Mouse (Mus musculus) hindbrain, embryonic 12.5 days (tissue): ENCODE results near the gene Rnf141. TPM values are rescaled to one million over a fixed set of nuclear protein-coding genes. Genes with fewer than 3 reads are reported as not detected.

ENCODE experiments used
- ATAC-seq: fragments of 200-750 bp; cut with Nextera tagmentation; 2 replicates; pipeline ENCODE4 v1.8.0; 2017; ENCODE audit warnings: moderate TSS enrichment; ENCODE audit not compliant: low FRiP score
- H3K27ac ChIP-seq: fragments of 300-500 bp; sonication (generic); 2 replicates; pipeline ENCODE4 v1.5.1; 2016; ENCODE audit warnings: mild to moderate bottlenecking
- H3K27me3 ChIP-seq: fragments of 300-500 bp; sonication (generic); 2 replicates; pipeline ENCODE4 v1.6.1; 2016; ENCODE audit warnings: mild to moderate bottlenecking
- H3K36me3 ChIP-seq: fragments of 300-500 bp; sonication (generic); 2 replicates; pipeline ENCODE4 v1.6.1; 2016; ENCODE audit warnings: mild to moderate bottlenecking
- H3K4me1 ChIP-seq: fragments of 300-500 bp; sonication (generic); 2 replicates; pipeline ENCODE4 v1.6.1; 2016
- H3K4me2 ChIP-seq: fragments of 300-500 bp; sonication (generic); replicated peaks from 2 replicates; pipeline ENCODE4 v1.6.1; 2016; ENCODE audit warnings: mild to moderate bottlenecking
- H3K4me3 ChIP-seq: fragments of 300-500 bp; sonication (generic); 2 replicates; pipeline ENCODE4 v1.5.1; 2016; ENCODE audit warnings: mild to moderate bottlenecking
- H3K9ac ChIP-seq: fragments of 300-500 bp; sonication (generic); 2 replicates; pipeline ENCODE4 v1.6.1; 2016; ENCODE audit warnings: mild to moderate bottlenecking, moderate library complexity
- H3K9me3 ChIP-seq: fragments of 300-500 bp; sonication (generic); replicated peaks from 2 replicates; pipeline ENCODE4 v1.6.1; 2016; ENCODE audit warnings: mild to moderate bottlenecking
- WGBS: fragments of 180-500 bp; shearing (Covaris S2); methylation state at CpG from one replicate; pipeline ENCODE4 v1.1.7; 2016; 5-methylcytosine and 5-hydroxymethylcytosine counted together
- polyA plus RNA-seq: library from polyadenylated mRNA; unstranded; fragments of >200 nt; fragmentation: Nextera tagmentation; extraction: Ambion mirVana; gene quantifications from 2 replicates; pipeline ENCODE4 v1.2.1, GENCODE M21; 2016

The Rnf141 gene
- polyA plus RNA-seq, 1 experiment from 2014 or later, result 25.7 TPM

DNA sequence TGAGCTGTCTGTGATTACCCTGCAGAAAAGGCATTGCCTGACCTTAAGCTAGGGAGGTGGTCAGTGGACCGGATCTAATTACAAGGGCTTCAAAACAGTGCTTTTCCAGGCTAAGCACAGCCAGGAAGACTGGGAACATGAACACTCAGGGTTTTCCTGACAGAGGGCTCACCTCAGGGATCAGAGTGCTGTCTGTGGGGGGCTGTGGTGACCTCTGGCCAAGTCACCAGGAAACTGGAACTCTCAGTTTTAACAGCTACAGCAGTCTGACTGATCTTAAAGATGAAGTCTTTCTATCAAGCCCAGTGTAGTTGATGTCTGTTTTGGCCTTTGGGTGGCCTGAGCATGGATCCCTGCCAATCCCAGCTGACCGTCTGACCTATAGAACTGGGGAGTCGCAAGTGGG lies 58.5 kb downstream of the Rnf141 start:
- Histone ChIP-seq H3K4me1 (peaks cover 5% of the 10 kb centered on the region; the same call in 1 of the 2 replicates), H3K9ac (no peak overlapping the region), H3K9me3 (no peaks in the 10 kb centered on the region), H3K36me3 (no peaks in the 10 kb centered on the region), H3K4me3 (no peak overlapping the region), H3K4me2 (no peak overlapping the region), H3K27ac (no peak overlapping the region), H3K27me3 (no peaks in the 10 kb centered on the region)
- ATAC-seq, result no peak
- 50% methylated on average over 3 of the region's 3 CpGs for WGBS

DNA sequence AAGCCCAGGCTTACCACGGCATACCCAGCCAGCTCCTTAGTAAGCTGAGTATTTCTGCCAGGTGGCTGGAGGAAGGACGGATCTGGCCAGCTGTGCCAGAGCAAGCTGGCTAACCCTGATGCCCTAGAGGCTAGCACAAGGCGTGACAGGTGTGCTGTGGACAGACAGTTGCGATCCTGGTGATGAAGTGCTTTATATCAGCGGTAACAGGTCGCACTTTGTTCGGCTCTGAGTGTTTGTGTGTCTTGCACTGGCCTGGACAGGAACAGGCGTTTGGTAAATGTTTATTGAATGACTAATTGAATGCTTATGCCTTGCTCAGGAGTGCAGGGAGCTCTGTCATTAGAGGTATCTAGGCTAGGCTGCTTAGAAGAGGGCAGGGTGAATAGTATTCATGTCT lies 59.3 kb downstream of the Rnf141 start:
- Histone ChIP-seq H3K27me3 (no peaks in the 10 kb centered on the region), H3K36me3 (no peaks in the 10 kb centered on the region), H3K4me3 (no peak overlapping the region), H3K27ac (no peak overlapping the region), H3K4me1 (peaks cover 5% of the 10 kb centered on the region; the same call in 1 of the 2 replicates), H3K9ac (no peak overlapping the region), H3K4me2 (no peak overlapping the region), H3K9me3 (no peaks in the 10 kb centered on the region)
- 75% methylated on average over 8 of the region's 8 CpGs for WGBS
- ATAC-seq, result no peak

DNA sequence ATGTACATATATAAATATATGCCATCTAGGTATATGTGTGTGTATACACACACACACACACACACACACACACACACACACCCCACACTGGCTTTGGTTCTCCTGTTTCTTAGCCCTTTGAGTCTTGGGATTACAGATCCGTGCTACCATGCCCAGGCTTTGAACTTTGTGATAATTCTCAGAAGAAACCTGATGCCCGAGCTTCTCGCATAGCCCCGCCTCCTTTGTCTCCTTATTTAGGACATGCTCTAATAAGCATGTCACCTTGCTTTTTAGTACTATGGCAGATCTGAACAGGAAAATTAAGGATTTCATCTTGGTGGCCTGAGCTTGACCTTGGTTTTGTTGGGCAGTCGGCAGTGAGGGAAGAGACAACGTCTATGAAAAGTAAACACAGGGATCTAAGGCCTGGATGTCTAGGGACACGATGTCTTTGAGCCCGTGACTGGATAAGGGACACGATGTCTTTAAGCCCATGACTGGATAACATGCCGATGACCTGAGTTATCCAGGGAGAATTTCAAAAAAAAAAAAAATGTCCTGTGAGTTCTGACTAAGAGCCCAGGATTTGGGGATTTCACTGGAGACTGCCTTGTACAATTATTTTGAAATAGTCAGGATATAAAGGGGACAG lies 61.3 kb downstream of the Rnf141 start:
- no peak overlapping the region for H3K9ac ChIP-seq
- no peak overlapping the region for H3K4me2 ChIP-seq
- H3K27me3 ChIP-seq, result no peaks in the 10 kb centered on the region
- no peaks in the 10 kb centered on the region for H3K36me3 ChIP-seq
- no peak for ATAC-seq
- 50% methylated on average over 10 of the region's 10 CpGs for WGBS
- peaks cover 5% of the 10 kb centered on the region; the same call in 1 of the 2 replicates for H3K4me1 ChIP-seq
- H3K27ac ChIP-seq, result no peak overlapping the region
- no peak overlapping the region for H3K4me3 ChIP-seq
- no peaks in the 10 kb centered on the region for H3K9me3 ChIP-seq

DNA sequence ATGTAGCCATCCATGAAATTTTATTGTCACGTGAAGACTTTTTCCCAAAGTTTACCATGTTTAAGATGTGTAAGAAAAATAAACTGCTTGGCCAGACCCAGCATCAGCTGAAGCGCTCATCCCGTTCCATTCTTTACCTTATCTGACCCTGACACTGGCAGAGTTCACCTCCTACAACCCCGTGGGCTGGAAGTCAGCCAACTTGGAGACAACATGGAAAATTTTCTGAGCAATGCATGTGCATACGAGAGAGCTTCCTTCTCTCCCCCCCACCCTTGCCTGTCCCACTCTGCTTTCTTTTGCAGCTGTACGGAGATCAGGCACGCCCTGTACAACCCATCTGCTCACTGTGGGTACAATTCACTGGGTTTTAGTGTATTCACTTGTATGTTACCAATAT lies 62.1 kb downstream of the Rnf141 start:
- 75% methylated on average over 7 of the region's 7 CpGs for WGBS
- Histone ChIP-seq H3K4me1 (peaks cover 10% of the 10 kb centered on the region), H3K27ac (no peak overlapping the region), H3K4me2 (no peak overlapping the region), H3K9me3 (no peaks in the 10 kb centered on the region), H3K9ac (no peak overlapping the region), H3K27me3 (no peaks in the 10 kb centered on the region), H3K4me3 (no peak overlapping the region), H3K36me3 (no peaks in the 10 kb centered on the region)
- ATAC-seq, result no peak

DNA sequence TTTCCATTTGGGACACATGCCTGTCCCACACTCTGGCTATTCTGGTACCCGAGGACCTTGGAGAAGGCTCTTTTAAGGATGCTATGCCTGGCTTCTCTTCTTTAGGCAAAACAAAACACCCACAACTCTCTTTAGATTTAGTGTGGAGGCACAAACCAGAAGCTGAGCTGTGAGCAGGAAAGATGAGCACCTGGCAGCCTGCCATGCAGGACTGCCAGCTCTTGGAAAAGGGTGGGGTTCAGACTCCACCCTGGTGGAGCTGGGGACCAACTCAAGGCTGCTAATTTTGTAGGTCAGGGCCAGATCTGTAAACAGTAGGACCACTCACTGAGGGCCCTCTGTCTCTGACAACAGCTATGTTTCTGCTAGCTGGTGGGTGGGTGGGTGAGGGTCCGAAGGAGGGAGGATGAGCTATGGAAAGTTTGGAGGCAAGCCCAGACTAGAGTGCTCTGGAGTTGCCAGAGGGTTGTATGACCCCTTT lies 63.0 kb downstream of the Rnf141 start:
- Histone ChIP-seq H3K4me1 (peaks cover 10% of the 10 kb centered on the region), H3K27ac (no peak overlapping the region), H3K9me3 (no peaks in the 10 kb centered on the region), H3K4me2 (no peak overlapping the region), H3K4me3 (no peak overlapping the region), H3K9ac (no peak overlapping the region), H3K27me3 (no peaks in the 10 kb centered on the region), H3K36me3 (no peaks in the 10 kb centered on the region)
- no peak for ATAC-seq
- WGBS, result 69% methylated on average over 2 of the region's 2 CpGs

DNA sequence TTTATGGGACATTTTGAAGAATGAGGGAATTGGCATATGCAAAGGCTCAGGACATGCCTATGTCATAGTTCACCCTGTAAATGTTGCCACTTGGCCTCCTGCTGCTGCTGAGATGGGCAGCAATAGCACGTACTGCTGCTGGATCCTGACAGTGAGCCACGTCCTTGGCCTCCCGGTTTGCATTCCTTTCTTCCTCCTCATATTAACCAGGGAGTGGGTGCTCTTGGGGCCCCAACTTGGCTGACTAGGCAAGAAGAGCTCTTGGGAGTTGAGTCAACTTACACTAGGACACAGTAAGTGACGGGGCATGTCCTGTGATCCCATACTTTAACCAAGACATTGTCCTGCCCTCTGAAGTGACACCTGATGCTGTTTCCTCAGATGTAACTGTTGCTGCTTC lies 63.7 kb downstream of the Rnf141 start:
- Histone ChIP-seq H3K4me1 (peaks cover 8% of the 10 kb centered on the region), H3K27ac (no peak overlapping the region), H3K27me3 (no peaks in the 10 kb centered on the region), H3K4me2 (no peak overlapping the region), H3K4me3 (no peak overlapping the region), H3K9ac (no peak overlapping the region), H3K9me3 (no peaks in the 10 kb centered on the region), H3K36me3 (no peaks in the 10 kb centered on the region)
- ATAC-seq, result no peak
- WGBS, result 81% methylated on average over 4 of the region's 4 CpGs

DNA sequence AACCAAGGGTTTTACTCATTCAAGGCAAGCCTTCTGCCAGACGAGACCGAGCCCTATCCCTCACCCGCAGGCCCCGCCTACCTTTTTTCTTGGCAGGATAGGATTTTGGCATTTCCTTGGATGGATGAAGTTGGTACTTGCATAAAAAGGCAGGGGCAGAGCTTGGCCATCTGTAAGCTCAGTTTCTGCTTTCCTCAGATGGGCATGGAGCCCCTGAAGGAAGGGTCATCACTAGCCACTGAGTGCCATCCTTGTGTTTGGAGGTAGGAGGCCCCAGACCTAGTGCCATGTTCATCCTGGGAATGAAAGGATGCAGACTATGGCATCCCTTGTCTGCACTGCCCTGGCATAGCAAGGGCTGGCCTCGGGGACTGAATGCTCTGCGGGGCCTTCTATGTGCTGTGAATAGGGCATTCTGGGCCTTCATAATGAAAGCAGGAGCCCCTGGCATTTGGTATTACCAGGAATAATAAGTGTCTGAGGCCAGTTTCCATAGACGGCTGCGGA lies 64.6 kb downstream of the Rnf141 start:
- 82% methylated on average over 8 of the region's 8 CpGs for WGBS
- Histone ChIP-seq H3K9me3 (no peaks in the 10 kb centered on the region), H3K36me3 (no peaks in the 10 kb centered on the region), H3K9ac (no peak overlapping the region), H3K4me1 (peaks cover 8% of the 10 kb centered on the region), H3K27ac (no peak overlapping the region), H3K4me2 (no peak overlapping the region), H3K4me3 (no peak overlapping the region), H3K27me3 (no peaks in the 10 kb centered on the region)
- no peak for ATAC-seq

DNA sequence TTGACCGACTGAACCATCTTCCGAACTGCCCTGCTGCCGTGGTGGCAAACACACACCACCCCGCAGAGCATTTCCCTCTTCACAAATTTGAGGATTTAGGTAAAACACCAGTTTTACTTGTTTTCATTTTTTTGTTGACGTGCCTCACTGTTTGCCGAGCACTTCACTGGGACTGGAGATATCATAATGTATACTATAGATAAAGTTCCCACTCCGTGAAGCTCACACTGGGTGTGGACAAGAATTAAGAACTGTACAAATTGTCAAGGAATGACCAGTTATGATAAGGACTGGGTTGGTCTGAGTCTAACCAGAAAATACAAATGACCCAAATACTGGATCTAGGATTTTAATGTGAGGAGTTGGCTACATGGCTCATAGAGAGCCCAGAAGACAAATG lies 65.3 kb downstream of the Rnf141 start:
- Histone ChIP-seq H3K9ac (no peak overlapping the region), H3K4me2 (no peak overlapping the region), H3K4me1 (peaks cover 8% of the 10 kb centered on the region), H3K36me3 (no peaks in the 10 kb centered on the region), H3K27ac (no peak overlapping the region), H3K27me3 (no peaks in the 10 kb centered on the region), H3K4me3 (no peak overlapping the region), H3K9me3 (no peaks in the 10 kb centered on the region)
- WGBS, result 97% methylated on average over 7 of the region's 7 CpGs
- ATAC-seq, result no peak

DNA sequence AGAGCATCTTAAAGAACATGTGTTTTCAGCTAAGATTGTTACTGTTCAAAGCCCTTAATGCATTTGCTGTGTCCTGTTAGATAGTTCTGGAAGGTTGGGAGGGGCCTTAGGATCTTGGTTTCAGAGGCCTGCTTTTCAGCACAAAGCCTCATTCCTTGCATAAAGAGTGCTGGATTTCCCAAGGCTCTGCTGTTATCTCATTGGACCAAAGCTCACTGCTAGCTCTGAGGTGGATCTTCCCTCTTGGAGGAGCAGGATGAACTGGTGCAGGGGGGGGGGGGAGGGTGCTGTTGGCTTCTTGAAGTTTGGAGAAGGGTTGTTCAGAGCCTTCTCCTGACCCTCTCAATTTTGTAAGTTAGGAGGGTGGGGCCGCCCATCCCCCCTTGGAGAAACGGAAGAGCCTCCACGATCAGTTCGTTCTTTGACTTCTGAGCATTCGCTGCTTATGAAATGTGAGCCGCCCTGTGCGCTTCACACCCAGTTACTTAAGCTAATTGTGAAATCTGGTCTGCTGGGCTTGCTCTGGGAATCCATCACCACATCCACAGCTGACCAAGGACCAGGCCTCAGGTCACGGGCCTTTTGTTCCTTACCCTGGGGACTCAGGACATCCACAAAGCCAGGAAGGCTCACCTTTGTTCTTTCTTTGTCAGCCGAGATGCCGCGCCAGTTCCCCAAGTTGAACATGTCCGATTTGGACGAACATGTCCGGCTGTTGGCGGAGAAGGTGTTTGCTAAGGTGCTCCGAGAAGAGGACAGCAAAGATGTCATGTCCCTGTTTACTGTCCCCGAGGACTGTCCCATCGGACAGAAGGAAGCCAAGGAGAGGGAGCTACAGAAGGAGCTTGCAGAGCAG lies 66.9 kb downstream of the Rnf141 start:
- Histone ChIP-seq H3K9me3 (no peaks in the 10 kb centered on the region), H3K4me1 (peaks cover 8% of the 10 kb centered on the region)
- WGBS, result 71% methylated on average over 18 of the region's 18 CpGs

DNA sequence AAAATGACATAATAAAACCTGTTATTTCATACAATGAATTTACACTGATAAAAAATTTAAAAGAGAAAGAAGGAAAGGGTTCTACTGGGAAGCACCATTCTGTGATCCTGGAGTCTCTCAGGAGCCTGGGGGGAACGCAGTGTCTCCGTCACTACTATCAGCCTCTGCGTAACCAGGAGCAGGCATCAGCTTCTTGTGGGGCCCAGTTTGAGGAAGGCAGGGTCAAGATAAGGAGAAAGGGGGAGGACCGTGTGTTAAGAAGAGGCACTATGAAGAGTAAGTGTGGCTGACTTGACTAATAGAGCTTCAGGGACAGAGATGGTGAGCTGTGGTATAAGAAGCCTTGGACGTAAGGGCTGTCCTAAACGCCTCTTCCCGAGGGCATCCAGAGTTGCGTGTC lies 69.6 kb downstream of the Rnf141 start:
- 92% methylated on average over 8 of the region's 8 CpGs for WGBS
- H3K4me2 ChIP-seq, result no peak overlapping the region
- ATAC-seq, result no peak

More for the DNA sequence above, 66.9 kb downstream of the Rnf141 start:
- no peak for ATAC-seq
- Histone ChIP-seq H3K4me2 (no peak overlapping the region), H3K9ac (no peak overlapping the region), H3K36me3 (no peaks in the 10 kb centered on the region), H3K4me3 (no peak overlapping the region), H3K27me3 (peaks cover 2% of the 10 kb centered on the region; the same call in 1 of the 2 replicates), H3K27ac (no peak overlapping the region)

DNA sequence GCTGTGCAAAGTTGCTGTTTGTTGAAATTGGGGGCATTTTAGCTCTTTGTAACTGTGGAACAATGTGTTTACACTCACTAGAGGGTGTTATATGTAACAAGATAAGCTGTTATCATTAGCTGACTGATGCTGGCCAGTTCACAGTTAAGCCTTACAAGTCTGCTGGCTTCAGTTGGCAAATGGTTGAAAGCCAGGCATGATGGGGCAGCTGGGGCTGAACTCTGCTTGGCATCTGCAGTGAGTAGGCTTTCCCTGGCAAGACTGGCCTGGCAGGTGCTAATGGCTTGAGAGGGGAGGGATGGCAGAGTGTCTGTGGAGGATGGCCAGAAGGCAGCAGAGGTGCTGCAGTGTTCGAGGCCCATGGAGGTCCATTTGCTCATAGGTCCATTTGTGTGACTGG lies 70.2 kb downstream of the Rnf141 start:
- Histone ChIP-seq H3K4me2 (no peak overlapping the region), H3K4me1 (peaks cover 5% of the 10 kb centered on the region; the same call in 1 of the 2 replicates), H3K36me3 (no peaks in the 10 kb centered on the region), H3K9me3 (no peaks in the 10 kb centered on the region), H3K27me3 (peaks cover 12% of the 10 kb centered on the region), H3K27ac (no peak overlapping the region), H3K9ac (no peak overlapping the region), H3K4me3 (no peak overlapping the region)
- ATAC-seq, result no peak
- WGBS, result 77% methylated on average over 1 of the region's 1 CpGs

More for the DNA sequence above, 69.6 kb downstream of the Rnf141 start:
- no peak overlapping the region for H3K27ac ChIP-seq
- H3K9me3 ChIP-seq, result no peaks in the 10 kb centered on the region
- H3K4me3 ChIP-seq, result no peak overlapping the region
- H3K4me1 ChIP-seq, result peaks cover 5% of the 10 kb centered on the region; the same call in 1 of the 2 replicates
- H3K9ac ChIP-seq, result no peak overlapping the region
- H3K36me3 ChIP-seq, result no peaks in the 10 kb centered on the region
- peaks cover 6% of the 10 kb centered on the region for H3K27me3 ChIP-seq

DNA sequence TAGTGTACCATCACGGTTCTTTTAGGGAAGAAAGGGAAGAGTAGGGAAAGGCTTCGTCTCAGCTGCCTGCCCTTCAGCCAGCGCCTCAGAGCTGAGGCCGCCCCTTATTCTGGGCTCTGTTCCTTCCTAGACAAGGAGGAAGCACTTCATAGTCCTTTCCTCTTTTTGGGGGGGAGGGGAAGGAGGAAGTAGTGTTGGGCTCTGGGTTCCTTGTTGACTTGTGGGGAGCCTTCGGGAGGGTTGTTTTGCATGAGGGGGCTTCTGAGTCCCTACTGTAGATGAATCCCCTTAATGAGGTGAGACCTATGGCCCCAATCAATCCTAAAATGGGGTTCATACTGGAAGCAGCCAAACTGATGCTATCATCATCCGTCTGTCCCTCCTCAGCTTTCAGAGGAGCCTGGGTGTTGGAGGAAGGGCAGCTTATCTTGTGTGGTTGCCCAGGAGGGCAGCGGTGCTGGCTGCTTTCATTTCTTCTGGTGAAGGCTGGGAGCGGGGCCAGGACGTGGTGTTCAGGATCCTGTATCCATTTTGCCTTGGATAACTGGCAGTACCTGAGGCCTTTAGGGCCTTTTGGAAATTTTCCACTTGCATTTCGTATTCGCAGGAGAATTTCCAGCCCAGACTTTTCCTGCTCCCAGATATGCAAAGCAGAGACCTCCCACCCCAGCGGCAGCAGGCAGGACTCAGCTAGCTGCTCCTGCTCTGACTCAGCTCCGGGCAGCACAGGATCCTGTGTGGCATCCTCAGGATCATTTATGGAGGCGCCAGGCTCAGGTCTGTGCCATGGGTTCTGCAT lies 70.9 kb downstream of the Rnf141 start:
- Histone ChIP-seq H3K9ac (no peak overlapping the region), H3K36me3 (no peaks in the 10 kb centered on the region), H3K27ac (no peak overlapping the region), H3K4me1 (peaks cover 5% of the 10 kb centered on the region; the same call in 1 of the 2 replicates), H3K9me3 (no peaks in the 10 kb centered on the region), H3K27me3 (peaks cover 18% of the 10 kb centered on the region), H3K4me2 (no peak overlapping the region), H3K4me3 (no peak overlapping the region)
- ATAC-seq, result no peak
- WGBS, result 52% methylated on average over 14 of the region's 14 CpGs
